Mouse (Mus musculus) retina, adult 2 months (tissue): ENCODE results near the gene Anln.
A peak's percentile ranks its signal among the peaks of the same experiment; 100 is the strongest.
"Not testable (repeated sequence)": the region's sequence is repeated elsewhere in the genome, so short reads cannot be mapped to it uniquely, and the experiment has no call there.

Experiments used
- DNase-seq: peaks from one replicate; pipeline ENCODE4 v3.0.0-alpha.2; 2012; ENCODE audit warnings: low read depth, low spot score

Anln gene

DNA sequence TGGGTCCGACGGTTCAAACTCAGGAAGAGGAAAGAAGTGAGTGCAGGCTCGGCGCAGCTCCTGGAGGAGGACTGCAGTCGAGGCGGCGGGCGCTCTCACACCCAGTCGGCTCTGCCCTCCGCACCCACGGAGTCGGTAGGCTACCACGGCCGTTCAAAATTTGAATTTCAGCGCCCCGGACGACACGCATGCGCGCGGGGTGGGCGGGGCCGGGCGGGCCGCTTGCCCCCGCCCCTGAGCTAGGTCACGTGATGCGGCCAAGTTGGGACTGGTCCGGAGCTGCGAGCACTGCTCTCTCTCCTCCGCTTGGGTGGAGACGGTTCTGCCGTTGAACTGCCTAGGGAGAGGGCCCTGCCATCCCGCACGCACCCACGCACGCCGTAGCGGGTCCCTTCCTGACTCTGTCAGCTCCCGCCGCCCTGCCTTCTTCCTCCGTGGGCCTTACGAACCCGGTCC, at the start of gene Anln:
Anln (minus strand) TSS at position 168 of the 456 bp plus-strand sequence.
- peak; percentile 65 for DNase-seq

DNA sequence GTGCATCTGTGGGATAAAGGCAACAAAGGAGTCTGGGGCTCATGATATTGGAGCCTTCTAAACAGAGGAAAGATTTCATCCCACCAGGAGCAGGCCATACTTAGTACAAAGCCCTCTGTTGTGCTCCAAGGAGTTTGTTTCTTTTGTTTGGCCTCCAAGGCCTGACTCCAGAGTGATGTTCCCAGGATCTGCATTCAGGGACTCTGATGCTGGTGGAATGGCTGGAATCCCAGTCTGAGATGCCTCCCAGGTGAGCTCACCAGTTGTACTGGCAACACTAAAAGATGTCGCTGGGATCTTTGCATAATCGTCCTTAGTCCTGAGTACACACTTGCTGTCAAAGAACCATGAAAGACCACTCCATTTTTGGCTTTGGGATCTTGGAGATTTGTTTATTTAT, 45.1 kb upstream of the Anln start:
- no peak for DNase-seq

DNA sequence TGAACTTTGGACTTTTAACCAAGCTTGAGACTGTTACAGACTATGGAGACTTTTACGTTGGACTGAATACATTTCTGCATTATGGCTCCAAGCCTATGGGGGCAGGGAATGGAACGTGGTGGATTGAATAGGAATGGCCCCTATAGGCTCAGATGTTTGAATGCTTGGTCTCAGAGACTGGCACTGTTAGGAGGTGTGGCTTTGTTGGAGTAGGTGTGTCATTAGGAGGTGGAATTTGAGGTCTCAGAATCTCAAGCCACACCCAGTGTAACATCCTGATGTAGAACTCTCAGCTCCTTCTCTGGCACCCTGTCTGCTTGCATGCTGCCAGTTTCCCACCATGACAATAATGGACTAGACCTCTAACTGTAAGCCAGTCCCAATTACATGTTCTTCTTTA, 44.2 kb upstream of the Anln start:
- DNase-seq, result no peak

DNA sequence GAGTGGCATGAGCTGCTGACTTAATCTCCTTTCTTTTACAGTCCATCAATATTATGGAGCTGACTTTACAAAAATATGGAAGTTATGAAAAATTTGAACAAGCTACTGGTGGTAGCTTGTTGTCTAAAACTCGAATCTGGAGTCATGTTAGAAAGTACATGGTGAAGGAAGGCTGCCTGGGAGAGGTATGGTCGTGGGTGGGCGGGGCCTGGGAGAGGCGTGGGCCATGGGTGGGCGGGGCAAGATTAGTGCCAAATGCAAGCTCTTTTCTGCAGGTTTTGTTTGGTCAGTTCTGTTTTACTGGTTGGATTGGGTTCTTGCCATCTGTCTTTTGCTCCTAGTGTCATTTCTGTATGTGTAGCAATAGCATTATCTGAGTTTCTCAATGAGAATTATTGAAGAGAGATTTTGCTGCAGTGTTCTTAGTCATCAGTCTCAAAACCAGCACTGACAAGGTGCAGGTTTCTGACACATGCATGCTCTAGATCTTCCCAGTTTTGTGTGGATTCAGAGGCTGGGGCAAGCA, 41.4 kb upstream of the Anln start:
- no peak for DNase-seq

DNA sequence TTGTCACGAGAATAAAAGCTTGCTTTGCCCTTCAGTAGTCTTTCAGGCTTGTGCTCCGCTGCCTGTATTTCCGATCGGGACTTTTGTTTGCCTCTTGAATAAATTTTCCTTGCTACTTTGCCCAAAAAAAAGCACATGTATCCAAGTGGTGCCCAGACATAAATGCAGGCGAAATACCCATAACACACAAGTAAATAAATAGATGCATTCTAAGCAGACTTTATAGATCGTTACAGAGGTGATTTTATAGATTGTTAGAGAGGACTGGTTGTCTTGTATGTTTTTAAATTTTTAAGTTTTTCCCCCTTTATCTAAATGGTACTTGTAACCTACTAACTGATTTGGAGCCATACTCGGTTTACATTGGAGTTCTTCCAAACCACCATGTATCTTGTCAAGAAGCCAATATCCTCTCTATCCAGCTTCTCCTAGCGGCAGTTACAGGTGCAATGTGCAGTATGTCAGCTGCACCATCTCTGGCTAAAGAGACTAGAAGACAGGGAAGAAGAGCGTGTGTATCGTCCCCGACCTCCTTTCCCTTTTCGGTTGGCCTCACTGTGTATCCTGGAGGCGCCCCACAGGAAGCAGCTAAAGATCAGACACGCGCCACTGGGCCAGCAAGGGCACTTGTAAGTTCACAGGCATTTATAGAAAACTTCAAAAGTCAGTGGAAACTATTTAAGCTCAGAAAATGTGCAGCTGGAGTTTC, 40.7 kb upstream of the Anln start:
- DNase-seq, result no peak

DNA sequence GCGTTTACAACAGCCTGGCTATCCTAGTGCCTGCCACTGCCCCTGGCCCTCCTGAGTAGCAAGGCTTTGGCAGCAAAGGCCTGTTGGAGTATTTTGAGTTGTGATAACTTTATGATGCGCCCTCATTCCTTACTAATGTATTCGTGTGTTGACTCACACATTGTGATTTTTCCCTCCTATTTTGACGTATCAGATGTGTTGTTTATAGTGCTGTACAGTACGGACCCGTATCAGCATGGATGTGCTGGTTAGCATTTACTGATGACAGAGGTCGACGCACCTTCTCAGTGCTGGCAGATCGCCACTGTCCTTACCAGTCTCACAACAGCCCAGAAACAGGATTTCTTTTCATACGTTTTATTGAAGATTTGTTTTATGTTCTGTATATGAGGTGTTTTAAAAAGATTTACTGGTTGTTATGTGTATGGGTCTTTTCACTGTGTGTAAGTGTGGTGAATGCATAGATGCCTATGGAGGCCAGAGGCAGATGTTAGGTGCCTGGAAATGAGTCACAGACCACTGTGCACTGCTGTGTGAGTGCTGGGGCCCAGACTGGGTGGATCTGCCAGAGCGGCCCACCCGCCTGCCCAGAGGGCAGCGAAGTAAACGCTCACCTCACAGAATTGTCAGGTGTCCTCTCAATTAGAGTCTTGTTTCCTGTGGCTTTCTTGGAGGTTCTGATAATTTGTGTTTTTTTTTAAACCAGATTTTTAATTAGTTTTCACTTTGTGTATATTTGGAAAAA, 39.9 kb upstream of the Anln start:
- DNase-seq, result no peak

DNA sequence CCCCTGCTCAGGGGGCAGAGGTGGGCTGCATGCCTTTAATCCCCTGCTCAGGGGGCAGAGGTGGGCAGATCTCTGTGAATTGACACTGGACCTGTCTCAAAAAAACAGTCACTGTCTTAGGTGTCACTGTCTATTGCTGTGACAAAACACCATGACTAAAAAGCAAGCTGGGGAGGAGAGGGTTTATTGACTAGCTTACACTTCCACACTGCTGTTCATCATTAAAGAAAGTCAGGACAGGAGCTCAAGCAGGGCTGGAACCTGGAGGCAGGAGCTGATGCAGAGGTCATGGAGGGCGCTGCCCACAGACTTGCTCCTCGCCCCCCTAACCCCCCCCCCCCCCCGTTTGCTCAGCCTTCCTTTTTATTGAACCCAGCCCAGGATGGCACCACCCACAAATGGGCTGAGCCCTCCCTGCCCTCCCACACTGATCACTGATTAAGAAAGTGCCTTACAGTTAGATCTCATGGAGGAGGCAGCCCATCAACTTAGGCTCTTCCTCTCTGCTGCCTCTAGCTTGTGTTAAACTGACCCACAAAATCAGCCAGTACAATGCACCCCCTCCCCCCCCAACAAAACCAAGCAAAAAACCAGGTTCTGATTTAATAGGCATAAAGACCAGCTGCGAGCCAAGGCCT, 39.2 kb upstream of the Anln start:
- no peak for DNase-seq

DNA sequence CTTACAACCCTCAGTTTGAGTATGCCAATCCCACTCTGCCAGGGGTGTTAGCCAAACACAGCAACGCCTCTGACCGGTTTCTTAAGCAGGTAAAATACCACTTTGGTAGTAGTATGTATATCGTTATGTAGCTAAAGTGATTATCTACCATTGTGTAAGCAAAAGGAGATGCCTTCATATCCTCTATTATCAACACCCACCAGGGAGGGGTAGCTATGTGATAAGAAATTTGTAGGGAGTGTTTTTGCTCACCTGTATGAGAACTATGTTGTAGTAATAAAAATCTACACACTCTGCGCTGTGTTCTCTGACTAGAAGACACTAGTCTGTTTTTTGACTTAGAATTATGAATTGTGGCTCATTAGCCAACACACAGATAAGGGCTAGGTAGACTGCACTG, 35.7 kb upstream of the Anln start:
- DNase-seq, result no peak

DNA sequence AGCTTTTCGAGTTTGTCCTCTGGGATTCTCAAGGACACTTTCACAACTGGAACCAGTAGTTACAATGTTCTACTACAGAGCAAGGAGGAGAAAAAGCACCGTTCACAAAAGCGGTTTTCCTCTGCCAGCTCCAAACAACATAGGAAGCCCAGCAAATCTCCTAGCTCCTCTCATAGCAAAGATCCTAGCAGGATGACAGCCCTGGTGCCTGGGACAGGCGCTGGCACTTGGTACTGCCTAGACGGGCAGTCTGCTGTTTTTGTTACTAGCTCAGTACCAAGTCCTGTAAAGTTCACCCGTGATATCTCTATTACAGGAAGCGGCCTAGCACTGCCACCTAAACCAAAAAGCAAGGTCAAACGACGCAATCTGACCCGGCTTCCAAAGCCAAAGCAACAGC, 35.2 kb upstream of the Anln start:
- DNase-seq, result no peak

DNA sequence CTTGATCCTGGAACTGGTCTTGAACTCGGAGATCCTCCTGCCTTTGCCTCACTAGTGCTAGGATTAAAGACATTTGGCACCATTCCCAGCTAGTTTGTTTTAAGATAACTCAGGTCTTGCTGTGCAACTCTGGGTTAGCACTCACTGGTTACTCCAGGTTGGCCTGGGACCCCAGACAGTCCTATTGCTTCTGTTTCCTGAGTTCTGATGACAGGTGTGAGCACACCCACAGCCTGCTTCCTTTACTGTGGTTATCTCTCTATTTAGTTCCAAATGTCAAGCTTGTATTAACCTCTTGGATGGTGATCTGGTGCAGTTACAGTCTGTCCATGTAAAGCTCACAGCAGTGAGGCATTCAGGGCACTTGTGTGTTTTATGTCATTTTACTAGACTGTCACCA, 34.5 kb upstream of the Anln start:
- no peak for DNase-seq

DNA sequence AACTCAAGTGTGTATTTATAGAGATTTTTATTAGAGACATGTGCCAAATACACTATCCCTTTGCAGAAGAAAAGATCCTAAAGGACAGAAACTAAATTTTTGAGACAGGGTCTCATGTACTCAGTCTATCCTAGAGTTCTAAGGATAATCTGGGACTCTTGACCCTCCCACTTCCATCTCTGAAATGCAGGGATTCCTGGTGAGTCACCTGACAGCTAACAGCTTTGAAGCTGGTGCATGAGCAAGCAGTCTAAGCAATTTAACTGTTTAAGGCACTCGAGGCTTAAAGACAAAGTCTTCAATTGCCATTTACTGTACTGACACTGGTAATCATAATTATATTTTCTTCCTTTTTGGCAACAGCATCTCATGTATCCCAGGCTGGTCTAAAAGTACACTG, 33.6 kb upstream of the Anln start:
- no peak for DNase-seq

DNA sequence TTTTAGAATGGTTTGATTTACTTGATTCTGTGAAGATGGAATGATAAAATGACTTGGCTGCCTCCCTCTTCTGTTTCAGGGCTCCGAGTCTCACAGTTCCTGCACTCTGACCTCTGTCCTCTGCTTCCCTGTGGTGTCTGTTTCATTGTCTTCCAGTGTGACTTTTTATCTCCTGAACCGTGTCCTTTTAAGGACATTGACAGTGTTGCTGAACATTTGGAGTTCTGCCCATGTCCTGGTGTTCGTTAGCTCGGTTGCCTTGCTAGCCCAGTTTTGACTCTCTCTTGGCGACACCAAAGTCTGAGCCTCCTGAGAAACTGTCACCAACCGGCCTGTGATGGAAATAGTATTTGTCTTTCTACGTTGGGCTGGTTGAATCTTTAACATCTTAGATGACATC, 31.5 kb upstream of the Anln start:
- DNase-seq, result no peak

DNA sequence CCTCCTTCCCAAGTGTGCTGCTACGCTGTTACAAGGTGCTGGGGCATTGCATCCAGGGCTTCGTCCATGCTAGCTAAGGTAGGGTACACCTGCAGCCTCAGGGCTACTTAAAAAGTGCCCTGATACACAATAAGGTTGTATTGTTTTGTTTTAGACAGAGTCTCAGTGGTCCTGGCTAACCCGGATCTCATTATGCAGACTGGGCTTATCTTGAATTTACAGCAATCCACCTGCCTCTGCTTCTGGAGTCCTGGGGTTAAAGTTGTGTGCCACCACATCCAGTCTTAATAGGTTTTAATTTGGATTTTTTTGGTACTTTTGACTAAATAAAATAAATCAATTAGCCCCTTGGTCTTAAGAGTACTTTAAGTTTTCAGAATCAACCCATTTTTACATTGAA, 30.9 kb upstream of the Anln start:
- DNase-seq, result no peak

DNA sequence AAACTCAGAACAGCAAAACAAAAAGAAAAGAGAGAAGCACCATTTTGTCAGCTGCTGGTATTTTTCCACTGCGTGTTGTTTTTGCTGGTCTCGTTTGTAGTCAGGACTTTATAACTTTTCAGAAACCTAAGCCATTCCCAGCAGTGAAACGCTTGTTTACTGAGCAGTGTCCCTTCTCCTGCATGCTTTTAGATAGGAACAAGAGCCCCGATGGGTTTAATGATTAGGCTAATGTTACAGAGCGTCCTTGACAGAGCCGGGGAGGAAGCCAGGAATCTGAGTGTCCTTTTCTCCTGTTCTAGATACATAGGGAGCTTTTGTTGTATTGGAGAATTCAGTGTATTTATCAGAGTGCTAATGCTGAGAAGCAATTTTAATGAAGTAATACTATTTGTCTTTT, 28.6 kb upstream of the Anln start:
- DNase-seq, result no peak

DNA sequence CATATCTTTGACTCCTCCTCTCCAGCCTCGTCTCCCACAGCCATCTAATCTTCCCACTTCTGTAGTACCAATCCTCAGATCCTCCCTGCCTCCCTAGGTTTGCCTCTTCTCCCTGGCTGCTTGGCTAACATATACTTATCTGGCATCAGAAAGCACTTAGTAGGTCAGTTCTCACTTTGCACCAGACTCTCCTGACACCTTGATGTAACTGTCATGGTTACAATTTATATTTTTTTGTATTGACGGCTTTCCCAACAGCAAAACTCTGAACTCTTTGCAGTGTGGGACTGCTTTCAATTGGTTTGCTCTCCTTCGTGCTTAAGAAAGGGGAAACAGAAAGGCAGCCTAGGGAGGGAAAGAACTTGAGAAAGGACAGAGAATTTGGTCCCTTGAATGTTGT, 27.2 kb upstream of the Anln start:
- DNase-seq, result no peak

DNA sequence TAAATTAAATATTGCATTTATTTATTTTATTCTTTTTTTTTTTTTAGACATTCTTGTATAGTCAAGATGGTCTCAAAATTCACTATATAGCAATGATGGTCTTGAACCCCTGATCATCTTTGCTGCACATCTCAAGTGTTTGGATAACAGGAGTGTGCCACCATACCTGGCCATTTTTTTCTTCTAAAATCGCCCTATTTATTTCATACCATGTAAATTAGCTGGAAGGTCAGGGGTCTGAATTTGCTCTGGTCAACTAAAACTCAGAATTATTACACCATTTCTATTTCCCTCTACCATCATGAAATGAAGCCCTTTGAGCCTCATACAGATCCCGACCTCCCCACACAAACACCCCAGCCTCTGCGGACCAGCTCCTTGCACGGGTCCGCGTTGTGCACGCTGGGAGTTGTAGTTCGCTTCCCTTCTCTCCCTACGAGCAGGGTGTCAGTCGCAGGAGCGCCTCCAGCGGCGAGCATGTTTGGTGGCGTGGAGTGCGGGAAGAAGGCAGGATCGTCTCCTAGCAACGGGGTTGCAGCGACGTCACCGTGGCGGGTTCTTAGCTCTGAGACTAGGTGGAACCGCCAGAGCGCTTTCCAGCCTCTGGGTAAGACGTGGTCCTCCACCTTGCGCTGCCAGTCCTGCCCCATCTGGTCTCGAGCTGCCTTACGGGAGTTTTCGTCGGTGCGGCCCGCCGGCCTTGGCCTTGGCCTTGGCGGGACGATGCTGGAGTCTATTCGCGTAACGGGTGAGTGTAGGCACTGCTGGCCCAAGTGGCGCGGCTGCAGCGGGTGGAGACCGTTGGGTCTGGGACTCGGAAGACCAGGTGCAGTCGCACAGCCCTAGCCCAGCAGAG, 22.2 kb upstream of the Anln start, which contains the start of gene 9530077C05Rik:
9530077C05Rik (plus strand) TSS at position 512 of the 856 bp plus-strand sequence.
- peak; percentile 93 for DNase-seq

DNA sequence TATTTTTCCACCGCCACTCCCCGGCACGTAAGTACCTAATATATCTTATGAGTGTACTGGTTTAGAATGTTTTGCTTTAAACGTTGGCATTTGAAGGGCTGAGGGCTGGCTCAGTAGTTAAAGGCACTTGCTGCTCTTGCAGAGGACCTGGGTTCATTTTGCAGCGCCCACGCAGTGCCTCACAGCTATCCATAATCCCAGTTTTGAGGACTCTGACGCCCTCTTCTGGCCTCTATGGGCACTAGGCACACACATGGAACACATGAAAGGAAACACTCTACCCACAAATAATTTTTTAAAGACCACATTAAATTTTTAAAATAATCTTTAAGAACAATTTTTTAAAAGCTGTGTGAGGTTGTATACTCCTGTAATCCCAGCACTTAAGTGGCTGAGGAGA, 20.5 kb upstream of the Anln start:
- DNase-seq, result no peak

DNA sequence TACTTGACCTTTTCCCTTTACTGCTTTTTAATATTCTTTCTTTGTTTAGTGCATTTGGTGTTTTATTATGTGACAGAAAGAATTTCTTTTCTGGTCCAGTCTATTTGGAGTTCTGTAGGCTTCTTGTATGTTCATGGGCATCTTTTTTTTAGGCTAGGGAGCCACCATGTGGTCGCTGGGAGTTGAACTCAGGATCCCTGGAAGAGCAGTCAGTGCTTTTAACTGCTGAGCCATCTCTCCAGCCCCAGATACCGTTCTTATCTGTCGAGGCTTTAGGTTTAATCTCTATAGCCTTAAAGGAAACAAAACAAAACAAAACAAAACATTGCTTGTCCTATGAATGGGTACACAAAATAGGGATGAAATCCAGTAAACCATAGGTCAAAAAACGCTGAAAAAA, 19.4 kb upstream of the Anln start:
- DNase-seq, result not testable (repeated sequence)

DNA sequence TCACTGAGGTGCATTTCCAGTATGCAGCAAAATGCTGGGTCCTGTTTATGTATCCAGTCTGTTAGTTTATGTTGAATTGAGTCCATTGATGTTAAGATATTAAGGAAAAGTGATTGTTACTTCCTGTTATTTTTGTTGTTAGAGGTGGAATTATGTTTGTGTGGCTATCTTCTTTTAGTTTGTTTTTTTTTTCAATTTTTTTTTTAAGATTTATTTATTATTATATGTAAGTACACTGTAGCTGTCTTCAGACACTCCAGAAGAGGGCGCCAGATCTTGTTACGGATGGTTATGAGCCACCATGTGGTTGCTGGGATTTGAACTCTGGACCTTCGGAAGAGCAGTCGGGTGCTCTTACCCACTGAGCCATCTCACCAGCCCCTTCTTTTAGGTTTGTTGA, 18.6 kb upstream of the Anln start:
- DNase-seq, result not testable (repeated sequence)

DNA sequence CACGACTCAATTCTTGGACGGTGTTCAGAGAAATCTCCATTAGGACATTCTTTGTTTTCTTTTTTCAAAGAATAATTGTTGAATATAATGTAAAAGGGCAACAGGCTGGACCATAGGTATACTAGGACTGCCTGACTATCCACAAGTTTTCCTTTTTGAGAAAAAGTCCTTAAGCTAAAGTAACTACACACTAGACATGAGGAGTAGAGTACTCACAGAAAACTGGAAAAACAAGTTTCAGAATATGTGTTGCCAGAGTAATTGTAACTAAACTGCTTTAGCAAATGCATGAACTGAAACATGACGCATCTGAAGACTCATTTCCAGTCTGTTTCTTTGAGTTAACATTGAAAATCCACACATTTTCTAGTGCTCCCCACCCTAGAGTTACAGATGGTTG, 16.4 kb upstream of the Anln start:
- DNase-seq, result no peak

DNA sequence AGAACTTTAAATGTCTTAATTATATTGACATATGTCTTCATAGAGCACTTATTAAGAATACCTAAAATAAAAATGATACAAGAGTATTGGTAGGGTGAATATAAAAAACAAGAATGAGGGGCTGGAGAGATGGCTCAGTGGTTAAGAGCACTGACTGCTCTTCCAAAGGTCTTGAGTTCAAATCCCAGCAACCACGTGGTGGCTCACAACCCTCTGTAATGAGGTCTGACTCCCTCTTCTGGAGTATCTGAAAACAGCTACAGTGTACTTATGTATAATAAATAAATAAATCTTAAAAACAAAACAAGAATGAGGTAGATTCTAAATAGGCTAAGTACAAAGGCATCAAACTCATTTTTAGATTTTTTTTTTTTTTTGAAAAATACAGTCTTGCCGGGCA, 14.5 kb upstream of the Anln start:
- DNase-seq, result not testable (repeated sequence)

DNA sequence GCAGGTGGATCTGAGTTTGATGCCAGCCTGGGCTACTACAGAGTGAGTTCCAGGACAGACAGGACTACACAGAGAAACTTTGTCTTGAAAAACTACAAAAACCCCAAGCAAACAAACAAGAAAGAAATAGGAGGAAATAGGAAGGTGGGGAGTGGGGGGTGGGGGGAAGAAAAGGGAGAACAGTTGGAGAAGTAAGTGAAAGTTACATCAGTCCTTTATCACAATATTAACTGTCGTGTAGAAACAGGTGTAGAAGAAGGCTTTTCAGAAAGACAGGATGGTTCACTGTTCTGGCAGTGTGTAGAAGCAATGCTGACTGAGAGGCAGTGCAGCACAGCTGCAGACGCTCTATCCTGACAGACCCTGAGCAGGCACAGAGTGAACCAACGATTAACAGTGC, 14.0 kb upstream of the Anln start:
- no peak for DNase-seq
